ENCODE assay signal across 14 mouse cellular contexts in the genomic region with DNA sequence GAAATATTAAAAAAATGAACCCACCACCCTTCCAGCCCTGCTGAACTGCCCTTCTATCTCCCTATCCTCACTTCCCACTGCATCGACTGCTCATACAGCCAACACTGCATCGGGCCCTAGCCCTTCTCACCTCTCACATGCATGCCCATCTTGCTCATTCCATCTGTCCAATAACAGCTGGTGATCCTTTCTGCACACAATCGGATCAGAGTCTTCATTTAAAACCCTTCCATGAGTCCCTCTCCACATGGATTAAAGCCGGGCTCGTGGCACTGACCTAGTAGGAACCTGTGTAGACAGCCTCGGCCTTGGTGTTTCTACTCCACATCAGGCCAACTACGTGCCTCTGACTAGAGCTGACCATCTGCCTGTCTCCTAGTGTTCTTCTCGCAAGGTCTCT. TPM values are rescaled to one million over a fixed set of nuclear protein-coding genes. Genes with fewer than 3 reads are reported as not detected.
DNase-seq lines count a peak whose midpoint lies in the region; ATAC-seq and TF ChIP-seq lines count a peak whose summit lies in the region.
"Had no signal": no experiment of that assay in that cellular context is flagged by ENCODE, and none has a peak within 500 bp of the region (broad histone marks: within the 10 kb centered on the region; RNA-seq: fewer than 3 reads in every experiment).

No protein-coding gene starts in this region.

- intact Hi-C loops in left cerebral cortex, adult 2 months (cut with DNase I) = loop anchor here (2.0 to 10.0 kb wide), 3 partner anchors 27 to 373 kb away; partner anchors contain the start of gene Ppp1r12c

- no peak for ATAC-seq in forebrain, embryonic 14.5 days
- no peak for ATAC-seq in forebrain, postnatal 0 days
- ATAC-seq in embryonic facial prominence, embryonic 14.5 days (ENCODE audit: low read depth) = no peak
- ATAC-seq in midbrain, embryonic 16.5 days = no peak

- H3K27me3 ChIP-seq in forebrain, embryonic 14.5 days (replicated peaks; ENCODE audit: control insufficient read depth, insufficient read depth, low read length) = no peaks in the 10 kb centered on the region
- no peaks in the 10 kb centered on the region for H3K27me3 ChIP-seq in forebrain, postnatal 0 days (ENCODE audit: insufficient read depth, low read length)
- H3K27me3 ChIP-seq in embryonic facial prominence, embryonic 14.5 days (replicated peaks; ENCODE audit: control insufficient read depth, insufficient read depth, low read length) = no peaks in the 10 kb centered on the region
- H3K27me3 ChIP-seq in midbrain, embryonic 16.5 days (ENCODE audit: control insufficient read depth, insufficient read depth, low read depth, low read length) = no peaks in the 10 kb centered on the region
- H3K27me3 ChIP-seq: intestine, embryonic 15.5 days; limb, embryonic 12.5 days had no signal

- H3K9ac ChIP-seq in forebrain, embryonic 14.5 days (ENCODE audit: low read length) = peak overlapping the region; percentile 35; the same call in 1 of the 2 replicates
- no peak overlapping the region for H3K9ac ChIP-seq in forebrain, postnatal 0 days
- peak overlapping the region; percentile 38; the same call in 1 of the 2 replicates for H3K9ac ChIP-seq in embryonic facial prominence, embryonic 14.5 days (ENCODE audit: low read depth, low read length)
- H3K9ac ChIP-seq in midbrain, embryonic 16.5 days (ENCODE audit: low read depth, low read length) = peak overlapping the region; percentile 25; the same call in 1 of the 2 replicates
- H3K9ac ChIP-seq: intestine, embryonic 15.5 days; limb, embryonic 12.5 days had no signal

- no peak for DNase-seq in forebrain, embryonic 14.5 days (ENCODE audit: low spot score)
- DNase-seq in forebrain, postnatal 0 days = no peak
- DNase-seq in left cerebral cortex, adult 2 months (ENCODE audit: extremely low spot score in 1 of 2, low spot score in 2 of 2) = peak; percentile 9 to 24
- DNase-seq in left cerebral cortex, adult 9 months (ENCODE audit: low spot score in 2 of 2) = no peak
- no peak for DNase-seq in embryonic facial prominence, embryonic 14.5 days (ENCODE audit: low spot score)
- DNase-seq in heart, postnatal 4 days = no peak
- DNase-seq in heart, adult 9 months (ENCODE audit: low spot score in 2 of 2) = no peak
- DNase-seq: heart, postnatal 10 days; thymus, adult 2 months had no signal

- H3K4me1 ChIP-seq in forebrain, embryonic 14.5 days (ENCODE audit: control insufficient read depth, insufficient read depth, low read length) = peaks cover 5% of the 10 kb centered on the region; the same call in 1 of the 2 replicates
- no peaks in the 10 kb centered on the region for H3K4me1 ChIP-seq in forebrain, postnatal 0 days (ENCODE audit: insufficient read depth)
- H3K4me1 ChIP-seq in embryonic facial prominence, embryonic 14.5 days (ENCODE audit: control insufficient read depth, insufficient read depth, low read length) = no peaks in the 10 kb centered on the region
- H3K4me1 ChIP-seq in midbrain, embryonic 16.5 days (ENCODE audit: control insufficient read depth, insufficient read depth, low read length) = peaks cover 14% of the 10 kb centered on the region

- H3K27ac ChIP-seq in forebrain, embryonic 14.5 days (ENCODE audit: low read depth, low read length) = peak overlapping the region; percentile 45; the same call in 1 of the 2 replicates
- H3K27ac ChIP-seq in forebrain, postnatal 0 days (ENCODE audit: low read depth, low read length) = no peak overlapping the region
- peak overlapping the region; percentile 86 for H3K27ac ChIP-seq in left cerebral cortex, adult 2 months
- H3K27ac ChIP-seq in embryonic facial prominence, embryonic 14.5 days (replicated peaks; ENCODE audit: low read depth, low read length) = no peak overlapping the region
- H3K27ac ChIP-seq in midbrain, embryonic 16.5 days (ENCODE audit: low read length) = peak overlapping the region; percentile 64; the same call in 1 of the 2 replicates
- H3K27ac ChIP-seq: intestine, embryonic 15.5 days; limb, embryonic 12.5 days had no signal

- H3K4me3 ChIP-seq in forebrain, embryonic 14.5 days (ENCODE audit: low read depth, low read length) = no peak overlapping the region
- no peak overlapping the region for H3K4me3 ChIP-seq in forebrain, postnatal 0 days (ENCODE audit: low read depth, low read length)
- no peak overlapping the region for H3K4me3 ChIP-seq in left cerebral cortex, adult 2 months
- H3K4me3 ChIP-seq in embryonic facial prominence, embryonic 14.5 days (ENCODE audit: low read depth, low read length) = no peak overlapping the region
- H3K4me3 ChIP-seq in midbrain, embryonic 16.5 days (ENCODE audit: low read depth, low read length) = no peak overlapping the region
- H3K4me3 ChIP-seq: erythroblast, embryonic 14.5 days; intestine, embryonic 15.5 days; limb, embryonic 12.5 days had no signal

- H3K36me3 ChIP-seq in forebrain, embryonic 14.5 days (ENCODE audit: control insufficient read depth, insufficient read depth, low read length) = peaks cover 70% of the 10 kb centered on the region
- H3K36me3 ChIP-seq in forebrain, postnatal 0 days (ENCODE audit: insufficient read depth) = peaks cover 37% of the 10 kb centered on the region
- no peaks in the 10 kb centered on the region for H3K36me3 ChIP-seq in embryonic facial prominence, embryonic 14.5 days (ENCODE audit: control insufficient read depth, insufficient read depth, low read length)
- no peaks in the 10 kb centered on the region; the same call in 1 of the 2 replicates for H3K36me3 ChIP-seq in midbrain, embryonic 16.5 days (ENCODE audit: control insufficient read depth, insufficient read depth, low read length)
- H3K36me3 ChIP-seq: intestine, embryonic 15.5 days; limb, embryonic 12.5 days had no signal

- 87% methylated on average over 8 of the region's 8 CpGs for WGBS in forebrain, embryonic 14.5 days
- 83% methylated on average over 8 of the region's 8 CpGs for WGBS in forebrain, postnatal 0 days
- 88% methylated on average over 8 of the region's 8 CpGs for WGBS in embryonic facial prominence, embryonic 14.5 days
- WGBS in midbrain, embryonic 16.5 days = 86% methylated on average over 8 of the region's 8 CpGs

- TF ChIP-seq CTCF in forebrain, postnatal 0 days (IDR thresholded peaks at IDR 0.05; ENCODE audit: low read depth) = no peak
- TF ChIP-seq CTCF in left cerebral cortex, adult 2 months (IDR thresholded peaks at IDR 0.05) = no peak

- no peak overlapping the region for H3K4me2 ChIP-seq in forebrain, embryonic 14.5 days (ENCODE audit: low read length)
- H3K4me2 ChIP-seq in forebrain, postnatal 0 days (ENCODE audit: low read depth) = no peak overlapping the region
- no peak overlapping the region for H3K4me2 ChIP-seq in embryonic facial prominence, embryonic 14.5 days (ENCODE audit: low read depth, low read length)
- no peak overlapping the region for H3K4me2 ChIP-seq in midbrain, embryonic 16.5 days (ENCODE audit: low read length)
- H3K4me2 ChIP-seq: intestine, embryonic 15.5 days; limb, embryonic 12.5 days had no signal

- no peaks in the 10 kb centered on the region for H3K9me3 ChIP-seq in forebrain, embryonic 14.5 days (replicated peaks; ENCODE audit: control insufficient read depth, low read length)
- H3K9me3 ChIP-seq in forebrain, postnatal 0 days (ENCODE audit: low read length) = no peaks in the 10 kb centered on the region
- H3K9me3 ChIP-seq in embryonic facial prominence, embryonic 14.5 days (ENCODE audit: control insufficient read depth, low read length) = no peaks in the 10 kb centered on the region
- no peaks in the 10 kb centered on the region for H3K9me3 ChIP-seq in midbrain, embryonic 16.5 days (replicated peaks; ENCODE audit: control insufficient read depth, low read length, poor library complexity, severe bottlenecking)
- H3K9me3 ChIP-seq: G1E; intestine, embryonic 15.5 days; limb, embryonic 12.5 days had no signal

RNA-seq across cellular contexts. Expression of gene Leng8, which starts 4.9 kb away (rescaled TPM):
- 43.0 and 59.2 TPM in 2 replicates for polyA plus RNA-seq in forebrain, embryonic 14.5 days (2014; fragmentation: Nextera tagmentation; extraction: Ambion mirVana)
- total RNA-seq in forebrain, postnatal 0 days (2014; rRNA removed) = 124 and 174 TPM in 2 replicates
- 20.5 and 35.8 TPM in 2 replicates for polyA plus RNA-seq in forebrain, postnatal 0 days (2015; fragmentation: Nextera tagmentation; extraction: Ambion mirVana)
- 100 to 1,000 TPM; 178 to 184 TPM for total RNA-seq in left cerebral cortex, adult 2 months (2021)
- 38.7 and 49.8 TPM in 2 replicates for polyA plus RNA-seq in embryonic facial prominence, embryonic 14.5 days (2014; fragmentation: Nextera tagmentation; extraction: Ambion mirVana)
- polyA plus RNA-seq in midbrain, embryonic 16.5 days (2015; fragmentation: Nextera tagmentation; extraction: Ambion mirVana) = 81.8 and 83.3 TPM in 2 replicates
- 10 to 100 TPM; 63.7 to 77.8 TPM for total RNA-seq in heart, postnatal 4 days (2021)

RNA-seq across cellular contexts. Expression of gene Ttyh1, which starts 12.8 kb away (rescaled TPM):
- polyA plus RNA-seq in forebrain, embryonic 14.5 days (2014; fragmentation: Nextera tagmentation; extraction: Ambion mirVana) = 61.6 and 68.0 TPM in 2 replicates
- total RNA-seq in forebrain, postnatal 0 days (2014; rRNA removed) = 180 and 204 TPM in 2 replicates
- polyA plus RNA-seq in forebrain, postnatal 0 days (2015; fragmentation: Nextera tagmentation; extraction: Ambion mirVana) = 90.0 and 160 TPM in 2 replicates
- 100 to 1,000 TPM; 667 to 745 TPM for total RNA-seq in left cerebral cortex, adult 2 months (2021)
- polyA plus RNA-seq in embryonic facial prominence, embryonic 14.5 days (2014; fragmentation: Nextera tagmentation; extraction: Ambion mirVana) = 8.1 and 8.7 TPM in 2 replicates
- polyA plus RNA-seq in midbrain, embryonic 16.5 days (2015; fragmentation: Nextera tagmentation; extraction: Ambion mirVana) = 122 and 158 TPM in 2 replicates
- 1 to 10 TPM; 1.1 to 2.1 TPM for total RNA-seq in heart, postnatal 4 days (2021)
- polyA plus RNA-seq: erythroblast, embryonic 14.5 days; G1E had no signal

RNA-seq across cellular contexts. Expression of gene Leng9, which starts 18.2 kb away (rescaled TPM):
- polyA plus RNA-seq in forebrain, embryonic 14.5 days (2014; fragmentation: Nextera tagmentation; extraction: Ambion mirVana) = 3.1 and 3.9 TPM in 2 replicates
- total RNA-seq in forebrain, postnatal 0 days (2014; rRNA removed) = 5.1 and 5.5 TPM in 2 replicates
- polyA plus RNA-seq in forebrain, postnatal 0 days (2015; fragmentation: Nextera tagmentation; extraction: Ambion mirVana) = 4.4 and 4.8 TPM in 2 replicates
- 1 to 10 TPM; 6.2 to 6.9 TPM for total RNA-seq in left cerebral cortex, adult 2 months (2021)
- polyA plus RNA-seq in embryonic facial prominence, embryonic 14.5 days (2014; fragmentation: Nextera tagmentation; extraction: Ambion mirVana) = 3.5 and 4.3 TPM in 2 replicates
- polyA plus RNA-seq in midbrain, embryonic 16.5 days (2015; fragmentation: Nextera tagmentation; extraction: Ambion mirVana) = 4.9 and 5.3 TPM in 2 replicates
- total RNA-seq in heart, postnatal 4 days (2021) = 1 to 10 TPM; 2.1 to 3.0 TPM

RNA-seq across cellular contexts. Expression of gene Cdc42ep5, which starts 32.7 kb away (rescaled TPM):
- 5.6 and 5.9 TPM in 2 replicates for polyA plus RNA-seq in forebrain, embryonic 14.5 days (2014; fragmentation: Nextera tagmentation; extraction: Ambion mirVana)
- 3.5 and 4.0 TPM in 2 replicates for total RNA-seq in forebrain, postnatal 0 days (2014; rRNA removed)
- 6.7 and 6.9 TPM in 2 replicates for polyA plus RNA-seq in forebrain, postnatal 0 days (2015; fragmentation: Nextera tagmentation; extraction: Ambion mirVana)
- 1 to 10 TPM; 1.4 to 1.6 TPM for total RNA-seq in left cerebral cortex, adult 2 months (2021)
- 58.9 and 61.1 TPM in 2 replicates for polyA plus RNA-seq in embryonic facial prominence, embryonic 14.5 days (2014; fragmentation: Nextera tagmentation; extraction: Ambion mirVana)
- 4.7 and 5.1 TPM in 2 replicates for polyA plus RNA-seq in midbrain, embryonic 16.5 days (2015; fragmentation: Nextera tagmentation; extraction: Ambion mirVana)
- 10 to 100 TPM; 13.6 to 14.0 TPM for total RNA-seq in heart, postnatal 4 days (2021)

Comparison
In these comparisons a context has a peak if more than half of its experiments do, and no peak if none do; other contexts are left out.
1. DNase-seq: peak in left cerebral cortex, adult 2 months (2 of 2); none in forebrain, embryonic 14.5 days (single experiment), forebrain, postnatal 0 days (single experiment), left cerebral cortex, adult 9 months (0 of 2), embryonic facial prominence, embryonic 14.5 days (single experiment), heart, postnatal 4 days (single experiment) and heart, adult 9 months (0 of 2).
2. H3K27ac ChIP-seq: peak in forebrain, embryonic 14.5 days (single experiment), left cerebral cortex, adult 2 months (single experiment) and midbrain, embryonic 16.5 days (single experiment); none in forebrain, postnatal 0 days (single experiment) and embryonic facial prominence, embryonic 14.5 days (single experiment).